Mouse (Mus musculus) heart, adult 2 months (tissue): ENCODE data around the gene Rasa2. TPM values are rescaled to one million over a fixed set of nuclear protein-coding genes. Genes with fewer than 3 reads are reported as not detected.

Source experiments
- DNase-seq, 2 experiments: peaks; one replicate each; pipeline ENCODE4 v3.0.0; 2021
- H3K27ac ChIP-seq: fragments of 200-600 bp; 2 replicates; pipeline ENCODE4 v1.8.1; 2022
- H3K27me3 ChIP-seq: fragments of 200-500 bp; 2 replicates; pipeline ENCODE4 v1.6.1; 2012; ENCODE audit warnings: mild to moderate bottlenecking, low read length, inconsistent platforms, mixed read lengths; ENCODE audit not compliant: control insufficient read depth, insufficient read depth
- H3K36me3 ChIP-seq: fragments of 200-500 bp; 2 replicates; pipeline ENCODE4 v1.6.1; 2012; ENCODE audit warnings: low read length, inconsistent platforms; ENCODE audit not compliant: control insufficient read depth, insufficient read depth
- H3K4me1 ChIP-seq: fragments of 200-500 bp; 2 replicates; pipeline ENCODE4 v1.6.1; 2011; ENCODE audit warnings: low read length; ENCODE audit not compliant: control insufficient read depth, insufficient read depth
- H3K4me3 ChIP-seq: fragments of 200-600 bp; 2 replicates; pipeline ENCODE4 v1.8.1; 2022
- H3K79me2 ChIP-seq: fragments of 200-500 bp; replicated peaks from 2 replicates; pipeline ENCODE4 v1.6.1; 2012; ENCODE audit warnings: mild to moderate bottlenecking, inconsistent platforms, low read length, moderate library complexity, mixed read lengths; ENCODE audit not compliant: control insufficient read depth, insufficient read depth
- H3K9ac ChIP-seq: fragments of 200-500 bp; 2 replicates; pipeline ENCODE4 v1.6.1; 2012; ENCODE audit warnings: low read depth, mild to moderate bottlenecking, control low read depth, inconsistent platforms, low read length, mixed read lengths
- CTCF ChIP-seq: fragments of 200-600 bp; IDR thresholded peaks from 2 replicates; pipeline ENCODE4 v1.8.1; 2022; ENCODE audit warnings: antibody characterized with exemption, mild to moderate bottlenecking, moderate library complexity
- EP300 ChIP-seq: fragments of 200-500 bp; IDR thresholded peaks from 2 replicates; pipeline ENCODE4 v1.6.1; 2011; ENCODE audit warnings: low read depth, low read length, control low read depth; ENCODE audit not compliant: insufficient read depth
- POLR2A ChIP-seq: fragments of 200-500 bp; IDR thresholded peaks from 2 replicates; pipeline ENCODE4 v1.6.1; 2011; ENCODE audit warnings: mild to moderate bottlenecking, low read depth, low read length, control low read depth; ENCODE audit not compliant: insufficient read depth
- WGBS: fragments of 180-500 bp; shearing (Covaris S2); methylation state at CpG from one replicate; pipeline ENCODE4 v1.1.7; 2018; 5-methylcytosine and 5-hydroxymethylcytosine counted together
- intact Hi-C: fragments of 180-260 bp; cut with DNase I; formaldehyde crosslinking; loops from one replicate; pipeline ENCODE4 v1.15.1; 2025
- polyA plus RNA-seq: library from polyadenylated mRNA; depleted of rRNA; stranded (reverse); fragments of >200 nt; gene quantifications from 2 replicates; pipeline ENCODE4 v1.2.3, GENCODE M21; 2012
- total RNA-seq, 2 experiments: library from RNA; stranded (reverse); gene quantifications; 2 replicates each; pipeline ENCODE4 v1.2.3; 2021

Gene Rasa2
- total and polyA plus RNA-seq, 3 experiments, result 2.1 to 6.0 (median 5.5) TPM

DNA sequence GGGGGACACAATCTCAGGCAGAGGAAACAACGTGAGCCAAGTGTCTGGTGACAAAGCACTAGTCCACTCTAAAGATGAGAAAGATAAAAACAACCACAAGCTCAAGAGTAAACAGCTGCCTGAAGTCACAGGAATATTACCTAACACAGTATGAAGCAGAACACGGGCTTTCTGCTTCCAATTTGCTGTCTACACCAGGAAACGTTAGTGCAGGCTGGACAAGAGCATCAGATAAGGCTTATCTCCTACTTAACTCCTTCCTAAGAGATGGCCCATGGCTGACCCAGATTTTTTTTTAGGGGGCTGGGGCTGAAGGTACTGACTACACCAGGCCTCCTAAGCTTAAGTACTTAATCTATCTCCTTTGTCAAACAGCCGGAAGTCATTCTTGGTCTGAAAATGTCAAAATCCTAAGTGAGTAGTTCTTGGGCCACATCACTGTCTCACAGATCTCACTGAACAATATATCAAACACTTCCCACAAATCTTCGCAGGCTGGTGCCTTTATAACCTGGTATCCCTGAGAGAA, 3.8 kb downstream of the Rasa2 start:
- Histone ChIP-seq H3K36me3 (no peaks in the 10 kb centered on the region), H3K79me2 (peaks cover 3% of the 10 kb centered on the region), H3K27me3 (no peaks in the 10 kb centered on the region), H3K9ac (no peak overlapping the region), H3K4me3 (no peak overlapping the region), H3K4me1 (no peaks in the 10 kb centered on the region), H3K27ac (no peak overlapping the region)
- 43% methylated on average over 5 of the region's 5 CpGs for WGBS
- DNase-seq, result no peak
- intact Hi-C loops, result no loop called here
- no peak for TF ChIP-seq EP300
- no peak for TF ChIP-seq CTCF
- TF ChIP-seq POLR2A, result no peak

GRCm38 (mm10) chr9:96627042-96627441, 4.4 kb downstream of the Rasa2 start:
- WGBS, result 69% methylated on average over 1 of the region's 1 CpGs
- TF ChIP-seq EP300 (no peak), POLR2A (no peak), CTCF (no peak)
- intact Hi-C loops, result no loop called here
- DNase-seq, result no peak
- Histone ChIP-seq H3K4me3 (no peak overlapping the region), H3K9ac (no peak overlapping the region), H3K36me3 (no peaks in the 10 kb centered on the region), H3K27ac (no peak overlapping the region), H3K4me1 (no peaks in the 10 kb centered on the region), H3K27me3 (no peaks in the 10 kb centered on the region), H3K79me2 (peaks cover 3% of the 10 kb centered on the region)

DNA sequence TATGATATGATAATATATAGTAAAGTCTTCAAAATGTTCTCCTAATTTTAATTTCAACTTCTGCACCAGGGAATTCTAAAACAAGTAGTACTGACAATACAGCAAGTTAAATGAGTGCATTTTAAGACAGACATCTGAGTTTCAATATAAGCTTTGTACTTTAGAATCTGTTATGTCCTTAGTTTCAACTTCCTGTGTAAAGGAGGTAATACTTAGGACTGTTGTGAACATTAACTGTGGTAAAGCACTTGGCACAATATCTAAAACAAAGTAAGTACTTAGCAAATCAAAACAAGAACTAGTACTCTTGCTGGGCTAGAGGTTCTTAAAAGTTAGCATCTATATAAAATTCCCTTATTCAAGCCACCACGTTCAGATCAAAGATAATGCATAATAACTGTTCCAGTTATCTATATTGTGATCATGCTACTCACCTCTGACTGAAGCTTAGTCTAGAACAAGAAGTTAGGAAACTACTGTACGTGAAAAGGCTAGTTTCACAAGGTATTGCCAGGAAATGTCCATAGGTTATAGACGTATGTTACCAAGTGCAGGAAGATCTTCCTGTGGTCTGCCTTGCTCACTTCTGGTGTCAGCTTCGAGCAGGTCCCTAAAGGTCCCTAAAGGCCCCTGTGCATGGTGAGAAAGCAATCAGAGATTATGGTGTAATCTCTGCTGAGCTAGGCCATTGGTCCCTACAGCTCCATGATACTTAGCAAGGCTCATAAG, 12.8 kb downstream of the Rasa2 start:
- no peak for TF ChIP-seq CTCF
- TF ChIP-seq POLR2A, result no peak
- TF ChIP-seq EP300, result no peak
- Histone ChIP-seq H3K9ac (no peak overlapping the region), H3K79me2 (peaks cover 1% of the 10 kb centered on the region), H3K36me3 (no peaks in the 10 kb centered on the region), H3K27ac (no peak overlapping the region), H3K27me3 (no peaks in the 10 kb centered on the region), H3K4me3 (no peak overlapping the region), H3K4me1 (peaks cover under 1% of the 10 kb centered on the region; the same call in 1 of the 2 replicates)
- WGBS, result 65% methylated on average over 4 of the region's 4 CpGs
- DNase-seq, result no peak
- intact Hi-C loops, result no loop called here

DNA sequence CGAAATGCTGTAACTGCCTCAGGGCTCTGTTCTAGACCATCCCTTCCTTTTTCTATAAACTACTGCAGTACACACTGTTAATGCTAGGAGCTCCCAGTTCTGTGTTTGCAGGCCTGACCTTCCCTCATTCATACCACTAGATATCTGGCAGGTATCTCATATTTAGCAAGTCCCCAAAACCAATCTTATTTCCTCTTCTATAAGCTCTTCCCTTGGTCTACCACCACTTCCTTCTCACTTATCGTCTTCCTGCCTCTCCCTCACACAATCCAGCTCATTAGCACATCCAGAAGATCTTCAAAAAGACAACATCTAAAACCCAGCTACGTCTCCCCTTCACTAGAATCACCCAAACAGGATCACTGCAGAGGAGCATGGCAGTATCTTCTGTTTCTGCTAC, 19.1 kb downstream of the Rasa2 start:
- Histone ChIP-seq H3K4me1 (peaks cover 12% of the 10 kb centered on the region), H3K4me3 (no peak overlapping the region), H3K27me3 (no peaks in the 10 kb centered on the region), H3K36me3 (peaks cover 5% of the 10 kb centered on the region), H3K9ac (no peak overlapping the region), H3K27ac (no peak overlapping the region), H3K79me2 (peaks cover 2% of the 10 kb centered on the region; the same call in 1 of the 2 replicates)
- WGBS, result 63% methylated on average over 3 of the region's 3 CpGs
- TF ChIP-seq CTCF (no peak), EP300 (no peak), POLR2A (no peak)
- DNase-seq, result no peak
- intact Hi-C loops, result no loop called here

- H3K4me1 ChIP-seq, result peaks cover 12% of the 10 kb centered on the region
- H3K79me2 ChIP-seq, result peaks cover 2% of the 10 kb centered on the region; the same call in 1 of the 2 replicates
- 34% methylated on average over 8 of the region's 8 CpGs for WGBS
- no peak overlapping the region for H3K9ac ChIP-seq
- no peaks in the 10 kb centered on the region for H3K27me3 ChIP-seq
- H3K36me3 ChIP-seq, result peaks cover 5% of the 10 kb centered on the region
- TF ChIP-seq EP300, result no peak
- no peak for TF ChIP-seq CTCF
- TF ChIP-seq POLR2A, result no peak
- intact Hi-C loops, result no loop called here
- H3K27ac ChIP-seq, result no peak overlapping the region
- DNase-seq, result no peak
- no peak overlapping the region for H3K4me3 ChIP-seq
These were observed 19.6 kb downstream of the Rasa2 start for GRCm38 (mm10) chr9:96611693-96612293.

- Histone ChIP-seq H3K9ac (no peak overlapping the region), H3K4me1 (peaks cover 12% of the 10 kb centered on the region), H3K4me3 (no peak overlapping the region), H3K79me2 (peaks cover 2% of the 10 kb centered on the region; the same call in 1 of the 2 replicates), H3K36me3 (peaks cover 5% of the 10 kb centered on the region), H3K27me3 (no peaks in the 10 kb centered on the region), H3K27ac (no peak overlapping the region)
- WGBS, result 97% methylated on average over 2 of the region's 2 CpGs
- DNase-seq, result no peak
- TF ChIP-seq POLR2A (no peak), EP300 (no peak), CTCF (no peak)
- intact Hi-C loops, result no loop called here
These were observed 20.6 kb downstream of the Rasa2 start for GRCm38 (mm10) chr9:96610813-96611212.
